Mouse (Mus musculus): ENCODE data around the gene Lpp.

Gene Lpp

GRCm38 (mm10) chr16:24801780-24802179 is 408.5 kb downstream of the Lpp start:
- DNase-seq (ENCODE audit: low spot score in 2 of 2) = no peak

- DNase-seq (ENCODE audit: low spot score in 2 of 2) = no peak
These were observed 412.8 kb downstream of the Lpp start for GRCm38 (mm10) chr16:24806093-24806492.

GRCm38 (mm10) chr16:24807565-24807964 is 414.3 kb downstream of the Lpp start:
- no peak for DNase-seq (ENCODE audit: low spot score in 2 of 2)

GRCm38 (mm10) chr16:24809811-24810210 is 416.5 kb downstream of the Lpp start:
- DNase-seq (ENCODE audit: low spot score in 2 of 2) = no peak

GRCm38 (mm10) chr16:24816621-24817020 is 423.3 kb downstream of the Lpp start:
- no peak for DNase-seq (ENCODE audit: low spot score in 2 of 2)

- no peak for DNase-seq (ENCODE audit: low spot score in 2 of 2)
These were observed 424.1 kb downstream of the Lpp start for GRCm38 (mm10) chr16:24817381-24817780.

- no peak for DNase-seq (ENCODE audit: low spot score in 2 of 2)
These were observed 425.8 kb downstream of the Lpp start for GRCm38 (mm10) chr16:24819127-24819526.

GRCm38 (mm10) chr16:24822182-24822875 is 429.0 kb downstream of the Lpp start:
- DNase-seq (ENCODE audit: low spot score in 2 of 2) = no peak

GRCm38 (mm10) chr16:24822918-24823317 is 429.6 kb downstream of the Lpp start:
- DNase-seq (ENCODE audit: low spot score in 2 of 2) = no peak

GRCm38 (mm10) chr16:24826390-24826789 is 433.1 kb downstream of the Lpp start:
- DNase-seq (ENCODE audit: low spot score in 2 of 2) = no peak

- DNase-seq (ENCODE audit: low spot score in 2 of 2) = no peak
These were observed 435.0 kb downstream of the Lpp start for GRCm38 (mm10) chr16:24828207-24828803.

GRCm38 (mm10) chr16:24829860-24830259 is 436.6 kb downstream of the Lpp start:
- DNase-seq (ENCODE audit: low spot score in 2 of 2) = no peak

- no peak for DNase-seq (ENCODE audit: low spot score in 2 of 2)
These were observed 437.6 kb downstream of the Lpp start for GRCm38 (mm10) chr16:24830939-24831338.

GRCm38 (mm10) chr16:24833221-24833620 is 439.9 kb downstream of the Lpp start:
- DNase-seq (ENCODE audit: low spot score in 2 of 2) = no peak

GRCm38 (mm10) chr16:24834536-24834935 is 441.2 kb downstream of the Lpp start:
- DNase-seq (ENCODE audit: low spot score in 2 of 2) = no peak

- no peak for DNase-seq (ENCODE audit: low spot score in 2 of 2)
These were observed 443.2 kb downstream of the Lpp start for GRCm38 (mm10) chr16:24836550-24836949.

GRCm38 (mm10) chr16:24839018-24839417 is 445.7 kb downstream of the Lpp start:
- DNase-seq (ENCODE audit: low spot score in 2 of 2) = no peak

GRCm38 (mm10) chr16:24840073-24840472 is 446.8 kb downstream of the Lpp start:
- no peak for DNase-seq (ENCODE audit: low spot score in 2 of 2)

GRCm38 (mm10) chr16:24846141-24846540 is 452.8 kb downstream of the Lpp start:
- no peak for DNase-seq (ENCODE audit: low spot score in 2 of 2)

- DNase-seq (ENCODE audit: low spot score in 2 of 2) = no peak
These were observed 466.3 kb downstream of the Lpp start for GRCm38 (mm10) chr16:24859509-24860140.

GRCm38 (mm10) chr16:24860445-24860844 is 467.1 kb downstream of the Lpp start:
- DNase-seq (ENCODE audit: low spot score in 2 of 2) = no peak

GRCm38 (mm10) chr16:24861374-24861773 is 468.1 kb downstream of the Lpp start:
- DNase-seq (ENCODE audit: low spot score in 2 of 2) = no peak

- no peak for DNase-seq (ENCODE audit: low spot score in 2 of 2)
These were observed 480.9 kb downstream of the Lpp start for GRCm38 (mm10) chr16:24874235-24874634.

All from frontal cortex, postnatal 10 days (tissue).